Mouse (Mus musculus) liver, embryonic 15.5 days (tissue): ENCODE results near the gene Trmu. TPM values are rescaled to one million over a fixed set of nuclear protein-coding genes. Genes with fewer than 3 reads are reported as not detected.
"Not testable (repeated sequence)": the region's sequence is repeated elsewhere in the genome, so short reads cannot be mapped to it uniquely, and the experiment has no call there.

Source experiments
- ATAC-seq: fragments of 200-750 bp; cut with Nextera tagmentation; 2 replicates; pipeline ENCODE4 v1.8.0; 2017; ENCODE audit warnings: moderate number of reproducible peaks, mild to moderate bottlenecking, moderate library complexity; ENCODE audit not compliant: insufficient read depth
- H3K27ac ChIP-seq: fragments of 300-500 bp; sonication (generic); replicated peaks from 2 replicates; pipeline ENCODE4 v1.5.1; 2015; ENCODE audit warnings: mild to moderate bottlenecking, inconsistent platforms
- H3K27me3 ChIP-seq: fragments of 300-500 bp; sonication (generic); 2 replicates; pipeline ENCODE4 v1.6.1; 2015; ENCODE audit warnings: mild to moderate bottlenecking, inconsistent platforms
- H3K36me3 ChIP-seq: fragments of 300-500 bp; sonication (generic); replicated peaks from 2 replicates; pipeline ENCODE4 v1.6.1; 2015; ENCODE audit warnings: moderate library complexity, mild to moderate bottlenecking, inconsistent platforms
- H3K4me1 ChIP-seq: fragments of 300-500 bp; sonication (generic); replicated peaks from 2 replicates; pipeline ENCODE4 v1.6.1; 2015; ENCODE audit warnings: inconsistent platforms
- H3K4me2 ChIP-seq: fragments of 300-500 bp; sonication (generic); 2 replicates; pipeline ENCODE4 v1.6.1; 2015; ENCODE audit warnings: moderate library complexity, mild to moderate bottlenecking, inconsistent platforms
- H3K4me3 ChIP-seq: fragments of 300-500 bp; sonication (generic); replicated peaks from 2 replicates; pipeline ENCODE4 v1.5.1; 2015; ENCODE audit warnings: mild to moderate bottlenecking, inconsistent platforms
- H3K9ac ChIP-seq: fragments of 300-500 bp; sonication (generic); 2 replicates; pipeline ENCODE4 v1.6.1; 2015; ENCODE audit warnings: moderate library complexity, mild to moderate bottlenecking, inconsistent platforms
- H3K9me3 ChIP-seq: fragments of 300-500 bp; sonication (generic); replicated peaks from 2 replicates; pipeline ENCODE4 v1.6.1; 2016; ENCODE audit warnings: inconsistent platforms
- WGBS: fragments of 180-500 bp; shearing (Covaris S2); methylation state at CpG from one replicate; pipeline ENCODE4 v1.1.7; 2015; ENCODE audit warnings: mixed read lengths; ENCODE audit not compliant: insufficient replicate concordance; 5-methylcytosine and 5-hydroxymethylcytosine counted together
- polyA plus RNA-seq: library from polyadenylated mRNA; unstranded; fragments of >200 nt; fragmentation: Nextera tagmentation; extraction: Ambion mirVana; gene quantifications from 2 replicates; pipeline ENCODE4 v1.2.1, GENCODE M21; 2015

Trmu gene
- polyA plus RNA-seq, 1 experiment from 2014 or later, result 17.3 TPM

- Histone ChIP-seq H3K4me2 (peak overlapping the region; percentile 79), H3K9me3 (no peaks in the 10 kb centered on the region), H3K4me3 (peak overlapping the region; percentile 87), H3K4me1 (peaks cover 42% of the 10 kb centered on the region), H3K27ac (peak overlapping the region; percentile 39; the same call in 1 of the 2 replicates), H3K27me3 (no peaks in the 10 kb centered on the region), H3K9ac (peak overlapping the region; percentile 63), H3K36me3 (peaks cover 32% of the 10 kb centered on the region)
- ATAC-seq, result no peak; the same call in 1 of the 2 replicates
- 13% methylated on average over 15 of the region's 15 CpGs for WGBS
Measured at GRCm38 (mm10) chr15:85858980-85859489, 20.1 kb upstream of the Trmu start.

- WGBS, result under 1% methylated on average over 42 of the region's 42 CpGs
- Histone ChIP-seq H3K9ac (peak within 1 kb of the TSS; percentile 83), H3K36me3 (peaks cover 37% of the 10 kb centered on the region), H3K27me3 (no peaks in the 10 kb centered on the region), H3K4me1 (peaks cover 42% of the 10 kb centered on the region), H3K27ac (peak within 1 kb of the TSS; percentile 76), H3K4me3 (peak within 1 kb of the TSS; percentile 87), H3K9me3 (no peaks in the 10 kb centered on the region), H3K4me2 (peak within 1 kb of the TSS; percentile 79)
- peak; percentile 98 for ATAC-seq
Measured at GRCm38 (mm10) chr15:85859490-85860031, 19.6 kb upstream of the Trmu start, which contains the start of gene Gtse1. TSS of gene Gtse1 (plus strand) at chr15:85859745.

GRCm38 (mm10) chr15:85865913-85866312 is 13.2 kb upstream of the Trmu start:
- H3K9me3 ChIP-seq, H3K27me3 ChIP-seq, ATAC-seq, H3K4me2 ChIP-seq, H3K9ac ChIP-seq, H3K4me3 ChIP-seq, H3K27ac ChIP-seq: not testable (repeated sequence)
- H3K4me1 ChIP-seq, result peaks cover 18% of the 10 kb centered on the region
- peaks cover 100% of the 10 kb centered on the region for H3K36me3 ChIP-seq
- 92% methylated on average over 7 of the region's 7 CpGs for whole genome bisulfite sequencing

- Histone ChIP-seq H3K27me3 (no peaks in the 10 kb centered on the region), H3K36me3 (peaks cover 100% of the 10 kb centered on the region)
Measured at GRCm38 (mm10) chr15:85867696-85868095, 11.4 kb upstream of the Trmu start.

GRCm38 (mm10) chr15:85877336-85877735 is 1.8 kb upstream of the Trmu start:
- H3K27me3 ChIP-seq, result no peaks in the 10 kb centered on the region
- 90% methylated on average over 7 of the region's 7 CpGs for WGBS
- no peak overlapping the region for H3K9ac ChIP-seq
- ATAC-seq, result no peak
- no peak overlapping the region for H3K27ac ChIP-seq
- H3K9me3 ChIP-seq, result no peaks in the 10 kb centered on the region
- H3K4me2 ChIP-seq, result no peak overlapping the region
- peaks cover 22% of the 10 kb centered on the region for H3K4me1 ChIP-seq
- H3K4me3 ChIP-seq, result no peak overlapping the region
- H3K36me3 ChIP-seq, result peaks cover 50% of the 10 kb centered on the region

More at GRCm38 (mm10) chr15:85867696-85868095, 11.4 kb upstream of the Trmu start:
- ATAC-seq, result no peak
- Histone ChIP-seq H3K4me3 (no peak overlapping the region), H3K4me2 (no peak overlapping the region), H3K27ac (no peak overlapping the region), H3K9me3 (no peaks in the 10 kb centered on the region), H3K9ac (no peak overlapping the region), H3K4me1 (0 out of 2 replicates have a peak, but pooled peaks cover 3% of the 10 kb centered on the region)
- 37% methylated on average over 6 of the region's 6 CpGs for WGBS

GRCm38 (mm10) chr15:85879498-85879895 is 385 bp downstream of the Trmu start:
- no peaks in the 10 kb centered on the region for H3K27me3 ChIP-seq
- peak; percentile 40 for ATAC-seq
- H3K4me2 ChIP-seq, result peak overlapping the region; percentile 78
- H3K9ac ChIP-seq, result peak overlapping the region; percentile 74
- peak overlapping the region; percentile 75 for H3K4me3 ChIP-seq
- peak overlapping the region; percentile 81 for H3K27ac ChIP-seq
- H3K4me1 ChIP-seq, result peaks cover 22% of the 10 kb centered on the region
- under 1% methylated on average over 18 of the region's 18 CpGs for WGBS
- H3K36me3 ChIP-seq, result peaks cover 44% of the 10 kb centered on the region
- H3K9me3 ChIP-seq, result no peaks in the 10 kb centered on the region

- H3K4me2 ChIP-seq, result no peak overlapping the region
- H3K36me3 ChIP-seq, result peaks cover 59% of the 10 kb centered on the region
- WGBS, result 66% methylated on average over 5 of the region's 5 CpGs
- no peaks in the 10 kb centered on the region for H3K9me3 ChIP-seq
- H3K27me3 ChIP-seq, result no peaks in the 10 kb centered on the region
- ATAC-seq, result no peak
- no peak overlapping the region for H3K27ac ChIP-seq
- H3K9ac ChIP-seq, result no peak overlapping the region
- no peak overlapping the region for H3K4me3 ChIP-seq
- peaks cover 4% of the 10 kb centered on the region for H3K4me1 ChIP-seq
Measured at GRCm38 (mm10) chr15:85885606-85886005, 6.5 kb downstream of the Trmu start.

- Histone ChIP-seq H3K27me3 (no peaks in the 10 kb centered on the region), H3K4me2 (no peak overlapping the region), H3K9me3 (no peaks in the 10 kb centered on the region), H3K9ac (no peak overlapping the region), H3K4me1 (no peaks in the 10 kb centered on the region), H3K27ac (no peak overlapping the region), H3K36me3 (peaks cover 78% of the 10 kb centered on the region), H3K4me3 (no peak overlapping the region)
- WGBS, result 28% methylated on average over 4 of the region's 4 CpGs
- no peak for ATAC-seq
Measured at GRCm38 (mm10) chr15:85889235-85889634, 10.1 kb downstream of the Trmu start.

GRCm38 (mm10) chr15:85891971-85892370 is 12.9 kb downstream of the Trmu start:
- no peak for ATAC-seq
- Histone ChIP-seq H3K27ac (no peak overlapping the region), H3K36me3 (peaks cover 77% of the 10 kb centered on the region), H3K4me2 (no peak overlapping the region), H3K4me1 (no peaks in the 10 kb centered on the region), H3K4me3 (no peak overlapping the region), H3K9ac (no peak overlapping the region), H3K9me3 (no peaks in the 10 kb centered on the region), H3K27me3 (no peaks in the 10 kb centered on the region)
- WGBS, result 81% methylated on average over 10 of the region's 10 CpGs

GRCm38 (mm10) chr15:85892498-85893118 is 13.5 kb downstream of the Trmu start:
- Histone ChIP-seq H3K4me2 (no peak overlapping the region), H3K9ac (no peak overlapping the region), H3K27ac (no peak overlapping the region), H3K9me3 (no peaks in the 10 kb centered on the region), H3K36me3 (peaks cover 81% of the 10 kb centered on the region), H3K4me1 (no peaks in the 10 kb centered on the region), H3K4me3 (no peak overlapping the region), H3K27me3 (no peaks in the 10 kb centered on the region)
- ATAC-seq, result no peak
- 76% methylated on average over 13 of the region's 13 CpGs for WGBS

- Histone ChIP-seq H3K9me3 (no peaks in the 10 kb centered on the region), H3K27ac (no peak overlapping the region), H3K4me3 (no peak overlapping the region), H3K9ac (no peak overlapping the region), H3K4me1 (no peaks in the 10 kb centered on the region), H3K36me3 (peaks cover 85% of the 10 kb centered on the region), H3K27me3 (no peaks in the 10 kb centered on the region), H3K4me2 (no peak overlapping the region)
- WGBS, result 74% methylated on average over 7 of the region's 7 CpGs
- no peak for ATAC-seq
Measured at GRCm38 (mm10) chr15:85893871-85894270, 14.8 kb downstream of the Trmu start.
